Mouse (Mus musculus) E14TG2a.4 (cell line): ENCODE results near the gene Fam189a2.

Experiments used
- CTCF ChIP-seq: conservative IDR thresholded peaks from 2 replicates; pipeline ENCODE4 v1.5.1; 2014; ENCODE audit warnings: low read length
- POU5F1 ChIP-seq: IDR thresholded peaks from 2 replicates; pipeline ENCODE4 v1.6.1; 2014; ENCODE audit warnings: low read length, borderline replicate concordance

DNA sequence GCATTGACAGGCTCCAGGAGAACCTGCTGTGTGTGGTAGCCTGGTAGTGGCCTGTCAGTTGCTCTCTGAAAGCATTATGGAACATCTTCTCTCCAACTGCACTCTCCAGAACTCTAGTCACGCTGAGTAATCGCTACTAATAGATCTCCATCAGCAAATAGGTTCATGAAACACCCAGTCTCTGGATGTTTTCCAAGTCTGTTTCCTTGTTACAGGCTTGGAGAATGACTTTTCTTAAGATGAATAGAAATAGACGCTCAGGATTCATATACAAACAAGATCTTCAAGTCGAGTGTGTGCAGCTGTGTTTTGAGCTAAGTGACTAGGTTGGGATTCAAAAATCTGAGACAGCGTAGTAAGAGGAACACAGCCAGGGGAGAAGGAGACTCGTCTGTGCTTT lies 106.8 kb downstream of the Fam189a2 start:
- TF ChIP-seq CTCF, result no peak
- TF ChIP-seq POU5F1, result no peak
